Mouse (Mus musculus): ENCODE results near the gene Dcst1.
A peak's percentile ranks its signal among the peaks of the same experiment; 100 is the strongest.

Gene Dcst1

GRCm38 (mm10) chr3:89388134-89388881, 23.3 kb upstream of the Dcst1 start:
- peak; percentile 52 for DNase-seq

- DNase-seq: no peak
These were observed 22.6 kb upstream of the Dcst1 start for GRCm38 (mm10) chr3:89387632-89388031.

- no peak for DNase-seq
These were observed 21.7 kb upstream of the Dcst1 start for GRCm38 (mm10) chr3:89386438-89387420.

- DNase-seq: no peak
These were observed 20.4 kb upstream of the Dcst1 start for GRCm38 (mm10) chr3:89385451-89385850.

GRCm38 (mm10) chr3:89384331-89385076, 19.5 kb upstream of the Dcst1 start:
- DNase-seq: no peak

GRCm38 (mm10) chr3:89383651-89384255, 18.7 kb upstream of the Dcst1 start:
- DNase-seq: no peak

- DNase-seq: no peak
These were observed 17.9 kb upstream of the Dcst1 start for GRCm38 (mm10) chr3:89382950-89383349.

- no peak for DNase-seq
These were observed 17.2 kb upstream of the Dcst1 start for GRCm38 (mm10) chr3:89382033-89382882.

- no peak for DNase-seq
These were observed 16.2 kb upstream of the Dcst1 start for GRCm38 (mm10) chr3:89381233-89381632.

GRCm38 (mm10) chr3:89380711-89381110, 15.7 kb upstream of the Dcst1 start:
- DNase-seq: no peak

GRCm38 (mm10) chr3:89380291-89380690, 15.2 kb upstream of the Dcst1 start:
- DNase-seq: no peak

- DNase-seq: no peak
These were observed 14.5 kb upstream of the Dcst1 start for GRCm38 (mm10) chr3:89379388-89380131.

- peak; percentile 58 for DNase-seq
These were observed 13.5 kb upstream of the Dcst1 start for GRCm38 (mm10) chr3:89378394-89379067.

- no peak for DNase-seq
These were observed 12.8 kb upstream of the Dcst1 start for GRCm38 (mm10) chr3:89377831-89378230.

GRCm38 (mm10) chr3:89373581-89374231, 8.7 kb upstream of the Dcst1 start:
- DNase-seq: no peak

- no peak for DNase-seq
These were observed 2.3 kb upstream of the Dcst1 start for GRCm38 (mm10) chr3:89367338-89367737.

- DNase-seq: no peak
These were observed 697 bp upstream of the Dcst1 start for GRCm38 (mm10) chr3:89365486-89366414.

- DNase-seq: no peak
These were observed 422 bp downstream of the Dcst1 start for GRCm38 (mm10) chr3:89364631-89365030.

GRCm38 (mm10) chr3:89361675-89362074, 3.4 kb downstream of the Dcst1 start, which contains the start of gene Dcst2:
Gene Dcst2, plus strand, starts transcription at chr3:89361975.
- no peak for DNase-seq
